Mouse (Mus musculus): ENCODE measurements around the gene Ctf1.
A peak's percentile ranks its signal among the peaks of the same experiment; 100 is the strongest.

The Ctf1 gene

GRCm38 (mm10) chr7:127712461-127713385 lies at the start of gene Ctf1:
TSS of gene Ctf1 (plus strand) at chr7:127712736.
- peak; percentile 69 for DNase-seq (ENCODE audit: extremely low read depth, low read depth)

GRCm38 (mm10) chr7:127662926-127663325 lies 49.6 kb upstream of the Ctf1 start:
- DNase-seq (ENCODE audit: extremely low read depth, low read depth), result no peak

GRCm38 (mm10) chr7:127666066-127666654 lies 46.4 kb upstream of the Ctf1 start:
- DNase-seq (ENCODE audit: extremely low read depth, low read depth), result no peak

GRCm38 (mm10) chr7:127666679-127667078 lies 45.9 kb upstream of the Ctf1 start:
- no peak for DNase-seq (ENCODE audit: extremely low read depth, low read depth)

GRCm38 (mm10) chr7:127667171-127667570 lies 45.4 kb upstream of the Ctf1 start:
- DNase-seq (ENCODE audit: extremely low read depth, low read depth), result no peak

GRCm38 (mm10) chr7:127671880-127672774 lies 40.4 kb upstream of the Ctf1 start:
- DNase-seq (ENCODE audit: extremely low read depth, low read depth), result no peak

- no peak for DNase-seq (ENCODE audit: extremely low read depth, low read depth)
Observed at GRCm38 (mm10) chr7:127672776-127673175, 39.8 kb upstream of the Ctf1 start.

- DNase-seq (ENCODE audit: extremely low read depth, low read depth), result peak; percentile 50
Observed at GRCm38 (mm10) chr7:127674977-127675376, 37.6 kb upstream of the Ctf1 start.

GRCm38 (mm10) chr7:127675391-127675811 lies 37.1 kb upstream of the Ctf1 start:
- no peak for DNase-seq (ENCODE audit: extremely low read depth, low read depth)

GRCm38 (mm10) chr7:127677077-127677476 lies 35.5 kb upstream of the Ctf1 start:
- DNase-seq (ENCODE audit: extremely low read depth, low read depth), result peak; percentile 35

GRCm38 (mm10) chr7:127677609-127678008 lies 34.9 kb upstream of the Ctf1 start:
- DNase-seq (ENCODE audit: extremely low read depth, low read depth), result no peak

- no peak for DNase-seq (ENCODE audit: extremely low read depth, low read depth)
Observed at GRCm38 (mm10) chr7:127678811-127679210, 33.7 kb upstream of the Ctf1 start.

GRCm38 (mm10) chr7:127680541-127680940 lies 32.0 kb upstream of the Ctf1 start:
- no peak for DNase-seq (ENCODE audit: extremely low read depth, low read depth)

GRCm38 (mm10) chr7:127681888-127682553 lies 30.5 kb upstream of the Ctf1 start:
- DNase-seq (ENCODE audit: extremely low read depth, low read depth), result no peak

- no peak for DNase-seq (ENCODE audit: extremely low read depth, low read depth)
Observed at GRCm38 (mm10) chr7:127685304-127686018, 27.1 kb upstream of the Ctf1 start.

- DNase-seq (ENCODE audit: extremely low read depth, low read depth), result no peak
Observed at GRCm38 (mm10) chr7:127686740-127687449, 25.6 kb upstream of the Ctf1 start.

GRCm38 (mm10) chr7:127688935-127689334 lies 23.6 kb upstream of the Ctf1 start:
- DNase-seq (ENCODE audit: extremely low read depth, low read depth), result no peak

GRCm38 (mm10) chr7:127689626-127690280 lies 22.8 kb upstream of the Ctf1 start:
- no peak for DNase-seq (ENCODE audit: extremely low read depth, low read depth)

Data from MEL-GATA-1-ER (cell line).